Mouse (Mus musculus): ENCODE data around the gene Gnat1.

The Gnat1 gene

GRCm38 (mm10) chr9:107643544-107644214 lies 35.8 kb downstream of the Gnat1 start:
- DNase-seq, result peak in 1 of 2 experiments; percentile 14

GRCm38 (mm10) chr9:107641666-107642065 lies 37.8 kb downstream of the Gnat1 start:
- no peak for DNase-seq

GRCm38 (mm10) chr9:107640257-107640772 lies 39.2 kb downstream of the Gnat1 start:
- DNase-seq, result no peak

- peak; percentile 28 to 49 for DNase-seq
Observed at GRCm38 (mm10) chr9:107637070-107637469, 42.4 kb downstream of the Gnat1 start.

GRCm38 (mm10) chr9:107635279-107636028 lies 44.1 kb downstream of the Gnat1 start, which contains the start of gene Gnai2:
Gene Gnai2, minus strand, starts transcription at chr9:107635367.
- peak; percentile 93 to 96 for DNase-seq

- DNase-seq, result no peak
Observed at GRCm38 (mm10) chr9:107634406-107635278, 44.9 kb downstream of the Gnat1 start.

- peak; percentile 52 to 60 for DNase-seq
Observed at GRCm38 (mm10) chr9:107633661-107634405, 45.7 kb downstream of the Gnat1 start.

GRCm38 (mm10) chr9:107633091-107633660 lies 46.3 kb downstream of the Gnat1 start:
- DNase-seq, result peak; percentile 64 to 65

GRCm38 (mm10) chr9:107632478-107632877 lies 47.0 kb downstream of the Gnat1 start:
- DNase-seq, result peak; percentile 63 to 69

GRCm38 (mm10) chr9:107631861-107632260 lies 47.7 kb downstream of the Gnat1 start:
- peak in 1 of 2 experiments; percentile 17 for DNase-seq

- DNase-seq, result peak in 1 of 2 experiments; percentile 14
Observed at GRCm38 (mm10) chr9:107631311-107631826, 48.1 kb downstream of the Gnat1 start.

GRCm38 (mm10) chr9:107630576-107630975 lies 48.9 kb downstream of the Gnat1 start:
- peak; percentile 59 to 80 for DNase-seq

GRCm38 (mm10) chr9:107629901-107630425 lies 49.5 kb downstream of the Gnat1 start:
- peak; percentile 33 to 46 for DNase-seq

GRCm38 (mm10) chr9:107629411-107629730 lies 50.1 kb downstream of the Gnat1 start:
- no peak for DNase-seq

- DNase-seq, result peak; percentile 15 to 42
Observed at GRCm38 (mm10) chr9:107628721-107629410, 50.6 kb downstream of the Gnat1 start.

GRCm38 (mm10) chr9:107627387-107628255 lies 51.9 kb downstream of the Gnat1 start:
- DNase-seq, result no peak

- DNase-seq, result peak; percentile 94 to 95
Observed at GRCm38 (mm10) chr9:107626844-107627277, 52.7 kb downstream of the Gnat1 start.

- no peak for DNase-seq
Observed at GRCm38 (mm10) chr9:107626158-107626843, 53.2 kb downstream of the Gnat1 start.

All from cerebellum, postnatal 10 days (tissue).